Mouse (Mus musculus) lung, embryonic 14.5 days (tissue): ENCODE data around the gene Cdc73. TPM values are rescaled to one million over a fixed set of nuclear protein-coding genes. Genes with fewer than 3 reads are reported as not detected.

ENCODE experiments used
- ATAC-seq: fragments of 200-750 bp; cut with Nextera tagmentation; 2 replicates; pipeline ENCODE4 v1.8.0; 2017; ENCODE audit warnings: mild to moderate bottlenecking, moderate TSS enrichment, moderate library complexity; ENCODE audit not compliant: insufficient read depth
- DNase-seq: peaks from one replicate; pipeline ENCODE4 v3.0.0-alpha.2; 2015
- H3K27ac ChIP-seq: fragments of 300-500 bp; sonication (generic); 2 replicates; pipeline ENCODE4 v1.5.1; 2014; ENCODE audit warnings: low read depth, mild to moderate bottlenecking, moderate library complexity
- H3K27me3 ChIP-seq: fragments of 300-500 bp; sonication (generic); 2 replicates; pipeline ENCODE4 v1.6.1; 2014; ENCODE audit warnings: low read length, control low read depth; ENCODE audit not compliant: insufficient read depth
- H3K36me3 ChIP-seq: fragments of 300-500 bp; sonication (generic); 2 replicates; pipeline ENCODE4 v1.6.1; 2014; ENCODE audit warnings: control low read depth; ENCODE audit not compliant: insufficient read depth
- H3K4me1 ChIP-seq: fragments of 300-500 bp; sonication (generic); 2 replicates; pipeline ENCODE4 v1.6.1; 2014; ENCODE audit warnings: antibody characterized with exemption, control low read depth; ENCODE audit not compliant: insufficient read depth
- H3K4me2 ChIP-seq: fragments of 300-500 bp; sonication (generic); 2 replicates; pipeline ENCODE4 v1.6.1; 2014; ENCODE audit warnings: mild to moderate bottlenecking
- H3K4me3 ChIP-seq: fragments of 300-500 bp; sonication (generic); 2 replicates; pipeline ENCODE4 v1.5.1; 2014; ENCODE audit warnings: low read depth, low read length
- H3K9ac ChIP-seq: fragments of 300-500 bp; sonication (generic); 2 replicates; pipeline ENCODE4 v1.6.1; 2014
- H3K9me3 ChIP-seq: fragments of 300-500 bp; sonication (generic); 2 replicates; pipeline ENCODE4 v1.6.1; 2016; ENCODE audit warnings: low read depth, low read length, control low read depth
- CTCF ChIP-seq: IDR thresholded peaks from 2 replicates; pipeline ENCODE4 v1.5.1; 2016; ENCODE audit warnings: antibody characterized with exemption, low read depth
- WGBS: fragments of 180-500 bp; shearing (Covaris S2); extraction: QIAGEN DNeasy Blood & Tissue Kit; methylation state at CpG from one replicate; pipeline ENCODE4 v1.1.7; 2014; 5-methylcytosine and 5-hydroxymethylcytosine counted together
- polyA plus RNA-seq: library from polyadenylated mRNA; unstranded; fragments of >200 nt; fragmentation: Nextera tagmentation; extraction: Ambion mirVana; gene quantifications from 2 replicates; pipeline ENCODE4 v1.2.1, GENCODE M21; 2014

The Cdc73 gene
- polyA plus RNA-seq, 1 experiment from 2014 or later = 22.2 TPM

- H3K27ac ChIP-seq = no peak within 1 kb of the TSS
These were observed 61.9 kb downstream of the Cdc73 start, which contains the start of gene B3galt2 for GRCm38 (mm10) chr1:143640650-143641407. Gene B3galt2, plus strand, starts transcription at chr1:143640664.

DNA sequence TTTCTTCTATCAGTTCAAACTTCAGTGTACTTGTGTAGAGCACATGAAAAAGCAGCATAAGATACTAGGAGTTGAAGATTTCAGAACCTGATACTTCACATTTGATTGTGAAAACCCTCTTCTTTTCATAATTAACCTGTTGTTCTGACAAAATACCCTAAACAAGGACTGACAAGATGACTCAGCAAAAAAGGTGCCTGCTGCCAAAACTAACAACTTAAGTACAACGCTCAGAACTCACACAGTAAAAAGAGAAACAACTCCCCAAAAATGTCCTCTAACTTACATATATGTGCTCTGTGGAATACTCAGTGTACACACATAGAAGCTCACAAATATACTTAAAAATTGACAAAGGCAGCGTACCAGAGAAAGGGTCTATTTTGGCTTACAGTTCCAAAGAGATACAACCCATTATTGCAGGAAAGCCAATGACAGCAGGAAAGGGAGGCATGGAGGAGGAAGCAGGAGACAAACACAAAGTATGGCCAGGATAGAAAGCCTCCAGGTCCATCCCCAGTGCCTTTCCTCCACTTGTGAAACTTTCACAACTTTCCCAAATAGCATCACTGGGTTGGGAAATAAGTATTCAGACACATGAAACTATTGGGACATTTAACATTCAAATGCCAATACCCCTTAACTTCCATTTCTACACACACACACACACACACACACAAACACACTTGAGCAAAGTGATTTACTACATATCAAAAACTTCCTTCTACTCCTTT lies 69.7 kb downstream of the Cdc73 start:
- WGBS = 82% methylated on average over 2 of the region's 2 CpGs
- DNase-seq = no peak
- H3K27ac ChIP-seq = no peak overlapping the region

More at GRCm38 (mm10) chr1:143640650-143641407, 61.9 kb downstream of the Cdc73 start, which contains the start of gene B3galt2:
- 46% methylated on average over 15 of the region's 15 CpGs for WGBS
- Histone ChIP-seq H3K9me3 (no peaks in the 10 kb centered on the region), H3K36me3 (no peaks in the 10 kb centered on the region), H3K4me1 (no peaks in the 10 kb centered on the region), H3K27me3 (no peaks in the 10 kb centered on the region), H3K4me3 (peak within 1 kb of the TSS; percentile 8; the same call in 1 of the 2 replicates), H3K9ac (no peak within 1 kb of the TSS), H3K4me2 (peak within 1 kb of the TSS; percentile 39)
- TF ChIP-seq CTCF = no peak
- peak; percentile 48 for DNase-seq
- no peak for ATAC-seq

DNA sequence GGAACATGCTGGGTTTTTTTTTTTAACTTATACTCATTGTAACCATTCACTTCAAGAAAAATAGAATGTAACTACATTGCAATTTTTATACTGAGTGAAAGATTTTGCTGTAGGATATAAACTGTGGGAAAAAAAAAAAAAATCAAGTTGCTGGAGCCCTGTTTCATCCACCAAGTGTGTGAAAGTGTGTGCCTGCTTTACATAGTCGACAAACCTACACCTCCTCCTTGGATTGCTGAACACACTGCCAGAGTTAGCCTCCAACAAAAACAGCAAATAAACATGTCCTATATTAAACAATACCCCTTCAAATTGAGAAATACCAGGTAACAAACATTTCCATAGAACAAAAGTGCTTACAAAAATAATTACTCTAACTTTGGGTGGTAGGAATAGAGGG lies 70.3 kb downstream of the Cdc73 start:
- no peak for TF ChIP-seq CTCF
- ATAC-seq = no peak
- Histone ChIP-seq H3K27me3 (no peaks in the 10 kb centered on the region), H3K27ac (no peak overlapping the region), H3K9me3 (no peaks in the 10 kb centered on the region), H3K36me3 (no peaks in the 10 kb centered on the region), H3K4me3 (no peak overlapping the region), H3K4me1 (no peaks in the 10 kb centered on the region), H3K9ac (no peak overlapping the region), H3K4me2 (no peak overlapping the region)
- DNase-seq = no peak
- WGBS = 71% methylated on average over 1 of the region's 1 CpGs

More for the DNA sequence above, 69.7 kb downstream of the Cdc73 start:
- Histone ChIP-seq H3K27me3 (no peaks in the 10 kb centered on the region), H3K9ac (no peak overlapping the region), H3K4me2 (no peak overlapping the region), H3K9me3 (no peaks in the 10 kb centered on the region), H3K4me3 (no peak overlapping the region), H3K4me1 (no peaks in the 10 kb centered on the region), H3K36me3 (no peaks in the 10 kb centered on the region)
- no peak for TF ChIP-seq CTCF
- ATAC-seq = no peak

GRCm38 (mm10) chr1:143631337-143631736 lies 71.4 kb downstream of the Cdc73 start:
- 31% methylated on average over 7 of the region's 7 CpGs for WGBS
- Histone ChIP-seq H3K9me3 (no peaks in the 10 kb centered on the region), H3K4me2 (no peak overlapping the region), H3K27ac (no peak overlapping the region), H3K4me3 (no peak overlapping the region), H3K9ac (no peak overlapping the region), H3K36me3 (peaks cover 9% of the 10 kb centered on the region), H3K27me3 (no peaks in the 10 kb centered on the region), H3K4me1 (no peaks in the 10 kb centered on the region)
- no peak for TF ChIP-seq CTCF
- no peak for ATAC-seq
- DNase-seq = no peak

DNA sequence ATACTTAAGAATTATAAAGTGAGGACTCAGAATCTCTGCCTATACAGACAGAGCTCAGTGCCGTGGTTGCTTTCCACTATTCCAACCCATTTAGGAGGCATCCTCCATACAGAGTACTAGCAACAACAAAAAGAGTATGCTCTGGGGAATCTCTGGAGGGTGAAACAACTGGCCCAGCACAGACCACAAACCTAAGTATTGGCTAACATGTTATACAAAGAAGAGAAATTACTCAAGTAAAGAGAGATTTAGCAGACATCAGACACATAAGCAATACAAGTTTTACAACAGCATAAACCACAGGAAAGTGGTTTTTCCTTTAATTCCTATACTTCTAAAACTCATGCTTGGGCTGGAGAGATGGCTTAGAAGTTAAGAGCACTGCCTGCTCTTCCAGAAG lies 80.1 kb downstream of the Cdc73 start:
- Histone ChIP-seq H3K4me3 (no peak overlapping the region), H3K4me2 (no peak overlapping the region), H3K27me3 (no peaks in the 10 kb centered on the region), H3K9me3 (no peaks in the 10 kb centered on the region), H3K36me3 (peaks cover 32% of the 10 kb centered on the region), H3K4me1 (no peaks in the 10 kb centered on the region), H3K9ac (no peak overlapping the region), H3K27ac (no peak overlapping the region)
- 86% methylated on average over 1 of the region's 1 CpGs for WGBS
- no peak for ATAC-seq
- no peak for DNase-seq
- no peak for TF ChIP-seq CTCF

DNA sequence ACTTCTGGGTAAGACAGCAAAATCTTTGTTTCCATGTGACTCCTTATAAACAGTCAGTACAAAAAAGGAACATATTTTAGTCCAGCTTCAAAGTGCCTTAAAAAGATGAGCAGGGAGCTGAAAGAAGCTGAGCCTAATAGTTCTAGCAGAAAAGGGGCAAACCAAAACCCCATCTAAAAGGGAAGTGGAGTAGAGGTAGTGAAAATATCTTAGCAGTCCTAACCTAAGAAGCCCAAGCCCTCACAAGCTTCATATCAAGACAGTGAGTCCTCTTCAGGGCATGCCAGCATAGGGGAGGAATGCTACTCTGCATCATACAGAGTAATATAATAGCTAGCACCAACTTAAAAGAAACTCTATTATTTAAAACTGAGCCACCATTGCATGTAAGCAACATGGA lies 80.8 kb downstream of the Cdc73 start:
- no peak for DNase-seq
- no peak overlapping the region for H3K9ac ChIP-seq
- ATAC-seq = no peak
- peaks cover 31% of the 10 kb centered on the region for H3K36me3 ChIP-seq
- no peaks in the 10 kb centered on the region for H3K9me3 ChIP-seq
- H3K4me2 ChIP-seq = no peak overlapping the region
- no peaks in the 10 kb centered on the region for H3K27me3 ChIP-seq
- no peak overlapping the region for H3K4me3 ChIP-seq
- no peaks in the 10 kb centered on the region for H3K4me1 ChIP-seq
- H3K27ac ChIP-seq = no peak overlapping the region
- TF ChIP-seq CTCF = no peak

GRCm38 (mm10) chr1:143619760-143620159 lies 82.9 kb downstream of the Cdc73 start:
- no peak for DNase-seq
- 72% methylated on average over 2 of the region's 2 CpGs for WGBS
- Histone ChIP-seq H3K27ac (no peak overlapping the region), H3K9me3 (no peaks in the 10 kb centered on the region), H3K9ac (no peak overlapping the region), H3K36me3 (peaks cover 24% of the 10 kb centered on the region), H3K27me3 (no peaks in the 10 kb centered on the region), H3K4me2 (no peak overlapping the region), H3K4me3 (no peak overlapping the region), H3K4me1 (no peaks in the 10 kb centered on the region)
- ATAC-seq = no peak
- TF ChIP-seq CTCF = no peak
